Mouse (Mus musculus) mouse embryonic stem cell (cell line): ENCODE data around the gene Asb2.

Experiments used
- in situ Hi-C, 2 experiments: fragments of 300-500 bp; cut with MboI; formaldehyde crosslinking; loops; 1 replicate in 1 of 2; 3 replicates in 1 of 2; pipeline ENCODE4 v1.14.3; 2019 to 2020; ENCODE audit warnings: low sequenced_read_pairs in 2 of 2, low pct_unique_long_range_greater_than_20kb in 1 of 2, mixed read lengths in 1 of 2; ENCODE audit not compliant: unreplicated experiment in 1 of 2

The Asb2 gene

DNA sequence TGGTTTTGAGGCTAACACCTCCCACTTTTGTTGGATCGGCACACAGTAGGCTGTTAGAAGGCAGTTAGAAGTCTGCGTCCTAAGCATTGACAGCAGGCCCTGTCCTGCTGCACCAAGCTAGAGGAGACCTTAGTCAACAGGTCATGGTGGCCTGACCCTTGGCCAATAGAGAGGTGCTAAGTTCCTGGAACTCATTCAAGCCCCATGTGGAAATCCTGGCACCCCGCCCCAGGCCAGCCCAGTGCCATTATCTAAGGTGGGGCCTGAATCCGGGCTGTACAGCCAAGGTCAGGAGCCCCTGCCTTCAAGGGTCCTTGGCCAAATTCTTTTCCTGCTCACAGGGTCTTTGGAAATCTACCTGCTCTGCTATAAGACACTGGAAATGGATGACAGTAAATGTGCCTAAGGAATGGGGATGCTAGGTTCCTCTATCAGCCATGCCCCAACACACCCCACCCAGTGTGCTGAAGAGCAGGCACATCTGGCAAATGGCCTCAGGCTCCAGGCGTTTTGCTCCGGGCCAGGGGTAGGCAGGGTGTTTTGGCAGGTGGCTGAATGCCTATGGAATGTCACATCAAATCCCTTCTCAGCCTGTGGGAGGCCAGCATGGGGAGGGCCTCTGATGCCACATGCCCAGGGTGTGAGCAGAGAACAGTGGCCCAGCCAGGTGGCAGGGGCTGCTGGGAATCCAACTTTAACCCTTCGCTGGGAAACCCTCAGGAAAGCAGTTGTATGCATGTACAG lies 27.2 kb downstream of the Asb2 start:
- in situ Hi-C loops, result no loop called here

DNA sequence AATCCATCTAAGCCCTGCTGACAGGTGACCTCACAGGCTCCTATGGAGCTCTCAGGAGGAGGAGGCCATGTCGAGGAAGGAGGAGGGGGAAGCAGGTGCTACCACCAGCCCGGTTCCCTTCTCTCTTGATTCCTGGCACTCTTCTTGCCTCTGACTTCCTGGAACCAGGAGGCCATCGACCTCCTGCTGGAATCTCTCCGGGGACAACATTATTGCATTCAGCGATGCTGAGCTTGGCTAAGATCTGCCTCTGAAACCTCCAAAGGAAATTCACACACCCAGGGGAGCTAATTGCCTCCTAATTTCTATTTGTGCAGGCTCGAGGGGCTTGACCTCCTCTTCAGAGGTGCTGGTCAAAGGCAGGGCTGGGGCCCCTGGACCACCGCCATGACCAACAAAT lies 28.7 kb downstream of the Asb2 start:
- in situ Hi-C loops, result no loop called here

DNA sequence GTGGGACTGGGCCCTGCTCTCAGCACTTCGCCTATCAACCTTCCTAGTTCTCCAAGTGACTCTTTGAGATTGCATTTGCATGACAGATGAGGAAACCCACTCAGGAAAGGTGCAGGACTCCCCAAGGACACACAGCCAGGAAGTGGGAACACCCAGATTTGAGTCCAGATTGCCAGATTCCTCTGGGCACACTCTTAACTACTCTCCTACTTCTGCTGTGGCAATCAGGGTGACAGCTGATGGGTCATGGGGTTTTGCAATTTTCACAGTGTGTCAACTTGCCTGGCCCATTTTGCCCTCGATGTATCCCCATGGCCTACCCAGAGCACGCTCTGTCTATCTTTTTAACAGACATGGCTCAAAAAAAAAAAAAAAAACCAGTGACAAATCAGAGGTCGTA lies 29.2 kb downstream of the Asb2 start:
- in situ Hi-C loops, result no loop called here

DNA sequence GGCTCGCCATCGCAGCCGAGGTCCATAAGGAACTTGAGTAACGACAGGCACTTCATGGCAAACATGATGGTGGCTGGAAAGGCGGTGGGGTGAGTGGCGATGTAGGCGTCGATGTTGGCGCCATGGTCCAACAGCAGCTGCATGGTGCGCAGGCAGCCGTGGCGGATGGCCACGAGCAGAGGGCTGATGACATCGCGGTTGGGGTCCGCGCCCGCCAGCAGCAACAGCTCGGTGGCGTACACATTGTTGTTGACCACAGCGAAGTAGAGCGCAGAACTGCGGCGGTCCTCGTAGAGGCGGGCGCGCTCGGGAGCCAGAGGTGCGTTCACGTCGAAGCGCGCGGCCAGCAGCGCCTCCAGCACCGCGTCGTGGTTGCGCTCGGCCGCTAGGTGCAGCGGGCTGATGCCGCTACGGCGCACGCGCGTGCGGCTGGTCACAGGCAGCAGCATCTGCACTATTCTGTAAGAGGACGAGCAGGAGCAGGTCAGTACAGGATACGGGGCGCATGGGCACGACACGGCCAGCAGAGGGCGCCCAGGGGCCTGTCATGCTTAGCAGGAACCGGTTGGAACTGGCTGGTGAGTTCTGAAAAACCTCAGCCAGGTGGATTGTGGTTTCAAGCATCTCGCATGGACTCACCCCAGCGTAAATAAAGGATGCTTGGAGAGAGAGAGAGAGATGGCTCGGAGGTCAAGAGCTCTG lies 30.5 kb downstream of the Asb2 start:
- in situ Hi-C loops, result no loop called here

DNA sequence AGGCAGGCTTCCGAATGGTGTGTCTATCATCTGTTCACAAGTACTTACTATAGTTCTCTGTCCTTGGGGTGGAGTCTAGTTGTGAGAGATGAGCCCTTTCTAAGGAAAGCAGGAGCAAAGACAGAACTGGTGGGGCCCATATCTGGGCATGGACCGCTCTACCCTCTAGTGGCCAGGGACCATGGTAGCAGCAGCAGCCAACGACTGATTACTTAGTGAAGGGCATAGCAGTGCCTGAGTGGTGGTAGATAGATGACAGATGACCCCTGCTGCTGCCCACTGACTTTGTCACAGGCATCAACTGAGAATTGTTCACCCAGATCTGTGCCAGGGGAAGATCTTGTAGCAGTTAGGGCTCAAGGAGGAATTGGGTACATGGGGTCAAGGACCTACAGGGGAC lies 33.0 kb downstream of the Asb2 start:
- in situ Hi-C loops, result no loop called here

DNA sequence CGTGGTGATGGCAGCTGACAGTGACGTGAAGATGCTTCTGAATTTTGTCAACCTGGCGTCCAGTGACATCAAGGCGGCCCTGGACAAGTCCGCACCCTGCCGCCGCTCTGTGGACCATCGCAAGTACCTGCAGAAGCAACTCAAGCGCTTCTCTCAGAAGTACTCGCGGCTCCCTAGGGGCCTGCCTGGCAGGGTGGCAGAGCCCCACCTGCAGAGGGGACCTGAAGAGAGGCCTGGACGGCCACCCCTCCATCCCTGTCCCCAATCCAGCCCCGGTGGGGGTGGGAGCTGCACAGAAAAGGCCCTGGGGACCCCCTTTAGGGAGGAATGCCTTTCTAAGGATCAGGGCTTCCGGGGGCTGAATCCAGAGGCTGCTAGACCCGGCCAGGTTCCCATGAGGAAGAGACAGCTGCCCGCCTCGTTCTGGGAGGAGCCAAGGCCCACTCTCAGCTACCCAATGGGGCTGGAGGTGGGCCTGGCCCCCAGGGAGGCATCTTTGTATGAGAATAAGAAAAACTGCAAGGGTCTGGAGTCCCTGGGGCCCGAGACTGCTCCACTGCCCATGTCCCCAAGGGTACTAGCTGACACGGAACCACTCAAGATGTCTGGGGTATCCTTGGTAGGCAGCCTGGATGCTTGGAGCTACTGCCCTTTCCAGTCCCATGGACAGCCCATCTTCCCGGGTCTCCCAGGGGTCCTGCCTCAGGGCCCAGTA lies 39.8 kb downstream of the Asb2 start:
- in situ Hi-C loops, result no loop called here

DNA sequence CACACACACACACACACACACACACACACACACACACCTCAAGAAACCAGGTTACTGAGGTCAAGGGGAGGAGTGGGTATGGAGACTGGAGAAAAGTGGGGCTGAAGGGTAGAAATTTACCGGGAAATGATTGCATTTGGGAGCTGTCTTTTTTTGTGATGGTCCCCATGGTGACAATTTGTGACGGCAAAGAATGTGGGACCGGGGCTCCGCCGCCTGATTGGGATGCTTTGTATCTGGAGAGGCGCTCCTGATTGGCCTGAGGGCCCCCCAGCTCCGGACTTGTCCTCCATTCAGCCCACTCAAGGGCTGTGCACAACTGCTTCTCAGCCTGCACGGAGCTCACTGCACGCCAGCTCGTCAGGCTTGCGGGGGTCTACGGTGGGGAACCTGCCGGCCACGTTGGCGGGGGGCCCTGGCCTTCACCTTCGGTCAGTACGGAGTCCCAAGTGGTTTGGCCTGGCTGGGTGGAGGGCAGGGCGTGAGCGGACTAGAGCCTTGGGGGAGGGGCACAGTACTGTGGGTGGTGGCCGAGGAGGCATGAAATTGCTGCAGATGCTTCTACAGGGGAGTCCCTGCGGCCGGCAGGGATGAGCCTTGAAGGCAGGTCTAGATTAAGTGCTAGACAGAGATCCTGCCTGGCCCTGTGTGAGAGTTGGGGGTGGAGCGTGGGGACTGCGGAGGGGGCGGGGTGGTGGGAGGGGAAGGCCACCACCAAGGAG lies 41.0 kb downstream of the Asb2 start:
- in situ Hi-C loops, result no loop called here

DNA sequence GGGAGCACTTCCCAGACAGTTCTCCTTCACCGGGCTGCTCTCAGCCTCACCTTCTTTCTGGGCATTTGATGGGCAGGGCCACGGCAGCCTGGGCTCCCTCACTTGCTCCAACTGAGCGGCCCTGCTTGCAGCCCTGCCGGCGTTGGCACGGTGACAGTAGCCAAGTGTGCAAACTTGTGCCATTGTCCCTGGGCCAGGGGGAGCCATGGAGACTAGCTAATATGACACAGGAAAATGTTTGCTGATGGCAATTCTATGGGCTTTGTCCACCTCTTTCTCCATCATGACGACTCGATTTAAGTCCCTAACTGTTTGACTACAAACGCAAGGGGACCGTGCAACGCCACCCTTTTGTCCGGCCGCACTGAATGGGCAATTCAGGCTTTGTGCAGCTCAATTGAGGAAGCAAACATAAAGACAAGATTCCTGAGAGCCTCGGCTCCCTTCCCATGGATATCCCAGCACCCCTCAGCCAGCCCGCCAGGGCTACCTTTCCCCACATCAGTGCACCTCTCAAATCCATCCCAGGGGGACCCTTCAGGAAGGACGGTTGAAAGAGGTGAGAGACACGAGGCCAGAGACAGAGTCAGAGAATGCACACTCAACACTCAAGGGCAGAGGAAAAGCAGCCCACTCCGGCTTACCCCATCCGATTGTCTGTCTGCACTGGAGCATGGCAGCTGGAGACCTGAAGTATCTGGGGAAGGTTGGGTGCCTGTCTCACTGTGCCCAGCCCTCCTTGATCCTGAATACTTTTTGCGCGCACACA lies 41.7 kb downstream of the Asb2 start:
- in situ Hi-C loops, result no loop called here

DNA sequence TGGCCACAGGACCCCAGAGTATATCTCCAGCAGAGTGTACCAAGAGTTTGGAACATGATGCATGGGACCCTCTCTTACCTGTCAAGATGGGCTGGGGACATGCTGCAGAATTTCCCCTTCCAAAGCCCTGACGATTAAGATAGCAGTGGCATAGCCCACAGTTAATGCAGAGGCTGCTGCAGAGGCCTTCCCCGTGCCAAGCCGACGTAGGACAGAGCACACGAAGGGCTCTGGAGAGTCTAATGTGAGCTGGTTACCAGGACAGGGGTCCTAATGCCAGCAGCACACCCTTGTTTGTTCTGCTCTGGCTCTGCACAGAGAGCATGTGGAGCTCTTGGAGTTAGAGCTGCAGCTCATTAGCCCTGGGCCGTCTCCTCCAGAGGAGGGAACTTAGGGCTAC lies 42.5 kb downstream of the Asb2 start:
- in situ Hi-C loops, result no loop called here

DNA sequence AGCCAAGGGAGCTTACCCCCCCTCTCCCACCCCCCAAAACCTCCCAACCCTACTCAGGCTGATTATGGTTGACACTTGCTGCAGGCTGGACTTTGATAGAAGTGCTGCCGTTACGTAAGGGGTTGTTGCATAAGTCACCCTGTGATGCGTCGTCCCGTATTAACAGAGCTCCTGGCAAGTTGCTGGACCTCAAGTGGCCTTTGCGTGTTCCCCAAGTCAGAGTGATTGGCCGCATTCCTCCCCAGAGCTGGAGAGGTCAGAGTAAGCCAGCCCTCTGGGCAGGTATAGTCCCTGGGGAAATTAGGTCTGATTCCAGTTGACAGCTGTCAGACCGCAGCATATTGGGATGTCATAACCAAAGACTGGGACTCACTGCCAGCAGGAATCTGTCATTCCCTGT lies 43.9 kb downstream of the Asb2 start:
- in situ Hi-C loops, result no loop called here

DNA sequence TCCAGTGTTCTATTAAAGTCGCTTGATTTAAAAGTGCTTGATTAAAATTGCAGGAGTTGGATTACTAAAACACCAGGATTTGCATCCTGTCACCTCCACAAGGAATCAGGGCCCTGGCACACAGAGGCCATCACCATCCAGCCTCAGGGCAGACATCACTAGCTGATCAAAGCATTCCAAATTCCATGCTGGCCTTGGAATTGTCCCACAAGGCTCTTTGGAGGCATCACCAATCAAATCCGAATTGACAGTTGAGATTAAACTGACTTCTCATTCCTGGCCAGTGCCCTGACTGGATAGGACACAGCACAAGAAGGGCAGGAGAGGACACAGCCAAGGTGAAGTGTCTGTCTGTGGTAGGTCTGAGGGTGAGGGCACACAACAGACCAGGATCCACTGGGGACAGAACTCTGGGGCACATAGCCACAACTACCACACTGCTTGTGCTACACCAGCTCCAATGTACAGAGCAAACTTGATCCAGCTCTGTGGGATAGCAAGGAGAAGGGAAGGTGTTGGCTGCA lies 45.0 kb downstream of the Asb2 start, which contains the start of gene Fam181a:
Fam181a (plus strand) TSS at position 232 of the 524 bp plus-strand sequence.
- in situ Hi-C loops, result no loop called here

DNA sequence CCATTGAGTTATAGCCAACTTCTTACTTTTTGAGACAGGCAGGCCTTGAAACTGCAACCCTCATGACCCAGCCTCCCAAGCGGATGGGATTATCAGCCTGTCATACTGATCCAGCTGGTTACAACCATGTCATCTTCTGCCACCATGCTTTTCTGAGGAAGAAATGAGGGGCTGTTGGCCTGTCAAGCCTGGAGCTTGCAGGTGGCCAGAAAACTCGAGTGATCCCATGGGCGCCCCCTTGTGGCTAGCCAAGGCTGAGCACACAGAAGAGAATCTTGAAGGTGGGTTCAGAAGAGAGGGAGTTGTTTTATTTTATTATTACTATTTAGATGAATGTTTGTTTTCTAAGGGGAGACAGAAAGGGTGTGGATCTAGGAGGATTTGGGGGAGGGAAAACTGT lies 49.1 kb downstream of the Asb2 start:
- in situ Hi-C loops, result loop anchor here in 1 of 2 experiments (10.0 kb wide), 1 partner anchor 162 kb away; no protein-coding TSS in a partner anchor

DNA sequence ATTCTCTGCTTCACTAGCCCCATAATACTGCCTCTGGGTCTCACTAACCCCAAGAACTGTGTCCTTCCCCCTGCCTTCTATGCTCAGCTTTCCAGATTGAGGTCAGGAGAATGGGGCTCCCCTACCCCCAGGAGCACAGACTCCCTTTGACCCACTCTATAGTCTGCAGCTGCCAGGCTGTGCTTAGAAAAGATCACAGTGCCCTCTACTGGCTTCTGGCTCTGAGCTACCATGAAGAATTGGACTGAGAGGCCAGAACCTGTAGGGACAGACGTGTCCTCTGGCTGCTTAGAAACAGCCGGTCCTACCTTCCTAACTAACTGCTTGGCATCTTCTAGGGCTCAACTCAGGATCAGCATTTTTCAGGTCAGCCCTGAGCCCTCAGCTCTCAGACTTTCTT lies 49.6 kb downstream of the Asb2 start:
- in situ Hi-C loops, result loop anchor here in 1 of 2 experiments (10.0 kb wide), 1 partner anchor 161 kb away; no protein-coding TSS in a partner anchor

DNA sequence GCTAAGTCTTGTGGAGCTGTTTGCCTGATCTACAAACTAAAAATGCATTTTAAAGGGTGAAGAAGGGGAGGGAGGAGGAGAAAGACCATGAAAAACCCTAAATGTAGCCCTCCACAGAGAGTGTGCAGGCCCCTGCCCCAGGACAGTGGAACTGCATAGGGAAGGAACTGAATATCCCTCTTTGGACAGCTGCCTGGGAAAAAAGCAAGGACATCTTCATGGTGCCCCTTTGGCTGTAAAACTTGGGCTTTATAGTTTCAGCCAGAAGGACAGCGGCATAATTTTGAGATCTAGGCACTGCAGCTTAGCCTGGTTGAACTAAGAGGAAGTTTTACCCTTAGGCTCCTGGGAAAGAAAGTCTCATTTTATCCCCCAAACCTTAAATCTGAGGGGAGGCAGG lies 52.8 kb downstream of the Asb2 start:
- in situ Hi-C loops, result loop anchor here in 1 of 2 experiments (10.0 kb wide), 1 partner anchor 158 kb away; no protein-coding TSS in a partner anchor

DNA sequence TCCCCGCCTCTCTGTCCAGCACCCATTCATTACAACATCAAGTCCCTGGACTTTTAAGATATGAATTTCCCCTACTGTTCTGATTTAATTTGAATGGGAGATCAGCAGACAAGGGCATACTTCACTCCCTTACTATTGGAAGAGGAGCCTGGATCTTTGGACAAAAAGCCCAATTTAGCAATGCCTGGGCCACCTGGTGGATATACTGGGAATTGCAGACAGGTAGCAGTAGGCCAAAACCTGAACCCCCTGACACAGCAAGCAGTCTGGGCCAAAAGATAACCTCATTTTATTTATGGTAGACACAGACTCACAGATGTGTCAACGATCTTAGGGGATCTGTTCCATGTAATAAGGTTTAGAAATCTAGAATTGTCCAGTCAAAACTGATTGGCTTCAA lies 54.2 kb downstream of the Asb2 start:
- in situ Hi-C loops, result loop anchor here in 1 of 2 experiments (10.0 kb wide), 1 partner anchor 157 kb away; no protein-coding TSS in a partner anchor

DNA sequence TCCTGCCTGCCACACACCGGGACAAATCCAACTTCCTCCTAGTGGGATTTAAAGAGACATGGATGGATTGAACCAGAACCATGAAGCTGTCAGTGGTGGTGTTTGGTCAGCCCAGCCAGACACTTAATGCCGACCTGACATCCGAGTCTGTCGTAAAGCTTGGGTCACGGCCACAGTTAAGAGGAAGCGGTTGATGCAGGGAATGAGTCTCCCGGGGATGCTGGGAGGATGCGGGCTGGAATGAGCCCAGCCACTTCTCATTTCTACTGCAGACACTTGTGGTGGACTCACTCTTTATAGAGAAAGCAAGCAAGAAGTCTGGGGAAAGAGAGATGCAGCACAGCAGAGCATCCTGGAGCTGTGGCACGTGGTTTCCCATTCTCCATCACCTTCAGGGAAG lies 55.3 kb downstream of the Asb2 start:
- in situ Hi-C loops, result loop anchor here in 1 of 2 experiments (10.0 kb wide), 1 partner anchor 156 kb away; no protein-coding TSS in a partner anchor

DNA sequence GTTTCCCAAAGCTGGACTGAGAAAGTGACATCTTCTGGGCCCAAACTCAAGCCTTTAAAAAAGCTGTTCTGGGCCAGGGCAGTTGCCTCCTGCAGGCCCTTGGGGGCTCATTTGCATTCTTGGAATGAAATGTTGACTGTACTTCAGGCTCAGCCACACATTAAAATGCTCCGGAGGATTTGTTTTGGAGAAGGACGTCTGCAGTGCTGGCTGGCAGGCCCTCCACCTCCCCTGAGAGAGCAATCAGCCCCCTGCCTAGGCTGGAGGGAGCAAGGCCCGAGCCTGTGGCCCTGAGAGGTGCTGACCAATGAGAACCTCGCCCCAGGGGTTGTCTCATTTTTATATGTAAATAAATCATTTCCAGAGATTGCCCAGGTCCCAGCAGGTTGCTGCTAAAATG lies 59.5 kb downstream of the Asb2 start:
- in situ Hi-C loops, result loop anchor here in 1 of 2 experiments (10.0 kb wide), 1 partner anchor 151 kb away; no protein-coding TSS in a partner anchor
